Mouse (Mus musculus): ENCODE data around the gene Tm6sf1. TPM values are rescaled to one million over a fixed set of nuclear protein-coding genes. Genes with fewer than 3 reads are reported as not detected.

The Tm6sf1 gene
- polyA plus RNA-seq, 1 experiment: 229 TPM

- Histone ChIP-seq H3K27me3 (ENCODE audit: control insufficient read depth, insufficient read depth, low read length) (no peaks in the 10 kb centered on the region), H3K27ac (ENCODE audit: control insufficient read depth, insufficient read depth, low read length) (no peak overlapping the region), H3K36me3 (ENCODE audit: control insufficient read depth, insufficient read depth, low read length) (peaks cover 15% of the 10 kb centered on the region), H3K4me1 (replicated peaks; ENCODE audit: control insufficient read depth, insufficient read depth, low read length) (peaks cover 7% of the 10 kb centered on the region), H3K4me3 (ENCODE audit: control insufficient read depth, insufficient read depth, low read length) (no peak overlapping the region)
- WGBS: 98% methylated on average over 4 of the region's 4 CpGs
- TF ChIP-seq POLR2A (IDR thresholded peaks at IDR 0.05; ENCODE audit: control insufficient read depth, extremely low read depth, insufficient read depth, low read length, poor library complexity) (no peak), CTCF (IDR thresholded peaks at IDR 0.05; ENCODE audit: borderline replicate concordance, control insufficient read depth, extremely low read depth, insufficient read depth, low read length, poor library complexity) (no peak)
- no peak for DNase-seq
Observed at GRCm38 (mm10) chr7:81885128-81885527, 26.3 kb downstream of the Tm6sf1 start.

DNA sequence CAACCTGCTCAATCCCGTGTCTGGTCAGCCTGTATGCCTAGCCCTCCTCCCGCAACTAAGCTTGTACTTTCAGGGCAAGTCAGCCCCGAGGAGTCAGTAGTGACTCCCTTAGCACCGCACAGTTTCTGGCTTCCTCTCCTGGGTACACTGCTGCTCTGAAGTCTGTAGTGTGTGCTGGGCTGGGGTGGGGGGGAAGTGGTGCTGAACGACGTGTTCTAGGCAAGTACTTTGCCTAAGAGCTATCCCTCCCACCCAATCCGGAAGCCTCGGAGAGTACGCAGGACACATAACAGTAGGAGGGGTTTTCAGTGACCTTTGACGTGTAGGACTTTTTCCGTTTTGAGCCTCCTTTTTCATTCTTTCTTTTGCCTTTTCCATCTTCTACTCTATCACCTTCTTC is 40.6 kb downstream of the Tm6sf1 start:
- DNase-seq: no peak
- Histone ChIP-seq H3K27ac (ENCODE audit: control insufficient read depth, insufficient read depth, low read length) (no peak overlapping the region), H3K27me3 (ENCODE audit: control insufficient read depth, insufficient read depth, low read length) (no peaks in the 10 kb centered on the region), H3K4me3 (ENCODE audit: control insufficient read depth, insufficient read depth, low read length) (no peak overlapping the region), H3K4me1 (replicated peaks; ENCODE audit: control insufficient read depth, insufficient read depth, low read length) (no peaks in the 10 kb centered on the region), H3K36me3 (ENCODE audit: control insufficient read depth, insufficient read depth, low read length) (no peaks in the 10 kb centered on the region)
- 83% methylated on average over 11 of the region's 11 CpGs for WGBS
- TF ChIP-seq CTCF (IDR thresholded peaks at IDR 0.05; ENCODE audit: borderline replicate concordance, control insufficient read depth, extremely low read depth, insufficient read depth, low read length, poor library complexity) (no peak), POLR2A (IDR thresholded peaks at IDR 0.05; ENCODE audit: control insufficient read depth, extremely low read depth, insufficient read depth, low read length, poor library complexity) (no peak)

GRCm38 (mm10) chr7:81904094-81904493 is 45.3 kb downstream of the Tm6sf1 start:
- no peak for DNase-seq
- H3K27ac ChIP-seq (ENCODE audit: control insufficient read depth, insufficient read depth, low read length): no peak overlapping the region
- H3K4me1 ChIP-seq (replicated peaks; ENCODE audit: control insufficient read depth, insufficient read depth, low read length): no peaks in the 10 kb centered on the region
- no peaks in the 10 kb centered on the region for H3K27me3 ChIP-seq (ENCODE audit: control insufficient read depth, insufficient read depth, low read length)
- TF ChIP-seq POLR2A (IDR thresholded peaks at IDR 0.05; ENCODE audit: control insufficient read depth, extremely low read depth, insufficient read depth, low read length, poor library complexity) (no peak), CTCF (IDR thresholded peaks at IDR 0.05; ENCODE audit: borderline replicate concordance, control insufficient read depth, extremely low read depth, insufficient read depth, low read length, poor library complexity) (no peak)
- H3K36me3 ChIP-seq (ENCODE audit: control insufficient read depth, insufficient read depth, low read length): no peaks in the 10 kb centered on the region
- H3K4me3 ChIP-seq (ENCODE audit: control insufficient read depth, insufficient read depth, low read length): no peak overlapping the region
- 92% methylated on average over 4 of the region's 4 CpGs for WGBS

GRCm38 (mm10) chr7:81904926-81905325 is 46.1 kb downstream of the Tm6sf1 start:
- DNase-seq: no peak
- WGBS: 96% methylated on average over 2 of the region's 2 CpGs
- Histone ChIP-seq H3K4me1 (replicated peaks; ENCODE audit: control insufficient read depth, insufficient read depth, low read length) (no peaks in the 10 kb centered on the region), H3K27me3 (ENCODE audit: control insufficient read depth, insufficient read depth, low read length) (no peaks in the 10 kb centered on the region), H3K27ac (ENCODE audit: control insufficient read depth, insufficient read depth, low read length) (no peak overlapping the region), H3K4me3 (ENCODE audit: control insufficient read depth, insufficient read depth, low read length) (no peak overlapping the region), H3K36me3 (ENCODE audit: control insufficient read depth, insufficient read depth, low read length) (no peaks in the 10 kb centered on the region)
- no peak for TF ChIP-seq CTCF (IDR thresholded peaks at IDR 0.05; ENCODE audit: borderline replicate concordance, control insufficient read depth, extremely low read depth, insufficient read depth, low read length, poor library complexity)
- no peak for TF ChIP-seq POLR2A (IDR thresholded peaks at IDR 0.05; ENCODE audit: control insufficient read depth, extremely low read depth, insufficient read depth, low read length, poor library complexity)

DNA sequence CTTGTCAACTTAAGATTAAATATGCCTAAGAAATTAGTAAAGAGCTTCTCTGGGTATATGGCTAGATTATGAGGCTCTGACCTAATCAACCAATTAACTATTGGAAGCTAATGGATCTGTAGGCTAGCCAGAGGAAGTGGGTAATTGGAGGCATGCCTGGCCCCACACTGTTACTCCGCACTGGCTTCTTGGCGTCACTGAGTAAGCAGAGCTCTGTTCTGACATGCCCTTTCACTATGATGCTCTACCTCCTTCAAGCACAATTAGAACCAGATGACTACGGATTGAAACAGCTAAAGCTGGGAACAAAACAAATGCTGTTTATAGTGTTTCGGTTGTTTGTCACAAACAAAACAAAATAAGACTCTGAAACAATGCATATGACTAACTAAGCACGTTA is 59.5 kb downstream of the Tm6sf1 start:
- Histone ChIP-seq H3K4me1 (replicated peaks; ENCODE audit: control insufficient read depth, insufficient read depth, low read length) (no peaks in the 10 kb centered on the region), H3K27ac (ENCODE audit: control insufficient read depth, insufficient read depth, low read length) (no peak overlapping the region), H3K36me3 (ENCODE audit: control insufficient read depth, insufficient read depth, low read length) (no peaks in the 10 kb centered on the region), H3K4me3 (ENCODE audit: control insufficient read depth, insufficient read depth, low read length) (no peak overlapping the region), H3K27me3 (ENCODE audit: control insufficient read depth, insufficient read depth, low read length) (no peaks in the 10 kb centered on the region)
- no peak for TF ChIP-seq CTCF (IDR thresholded peaks at IDR 0.05; ENCODE audit: borderline replicate concordance, control insufficient read depth, extremely low read depth, insufficient read depth, low read length, poor library complexity)
- TF ChIP-seq POLR2A (IDR thresholded peaks at IDR 0.05; ENCODE audit: control insufficient read depth, extremely low read depth, insufficient read depth, low read length, poor library complexity): no peak
- DNase-seq: no peak
- 92% methylated on average over 5 of the region's 5 CpGs for WGBS

DNA sequence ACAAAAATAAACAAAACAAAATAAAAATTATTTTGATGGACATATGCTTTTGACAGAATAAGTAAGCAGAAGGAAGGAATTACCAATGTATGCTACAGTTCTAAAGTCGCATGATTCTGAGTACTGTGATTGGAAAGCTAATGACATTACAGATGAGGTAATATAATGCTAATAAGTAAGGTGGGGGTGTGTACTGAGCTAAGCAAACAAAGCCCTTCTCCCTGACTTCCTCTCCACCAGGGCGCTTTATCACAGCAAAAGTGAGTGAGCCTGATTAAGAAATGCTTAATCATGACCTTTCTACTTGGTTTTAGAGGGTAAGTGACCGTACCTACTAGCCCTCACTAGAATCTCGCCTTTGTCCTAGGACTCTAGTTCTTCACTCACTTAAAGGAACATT is 61.5 kb downstream of the Tm6sf1 start:
- Histone ChIP-seq H3K27me3 (ENCODE audit: control insufficient read depth, insufficient read depth, low read length) (no peaks in the 10 kb centered on the region), H3K4me1 (replicated peaks; ENCODE audit: control insufficient read depth, insufficient read depth, low read length) (no peaks in the 10 kb centered on the region), H3K36me3 (ENCODE audit: control insufficient read depth, insufficient read depth, low read length) (no peaks in the 10 kb centered on the region), H3K27ac (ENCODE audit: control insufficient read depth, insufficient read depth, low read length) (no peak overlapping the region), H3K4me3 (ENCODE audit: control insufficient read depth, insufficient read depth, low read length) (no peak overlapping the region)
- no peak for TF ChIP-seq POLR2A (IDR thresholded peaks at IDR 0.05; ENCODE audit: control insufficient read depth, extremely low read depth, insufficient read depth, low read length, poor library complexity)
- TF ChIP-seq CTCF (IDR thresholded peaks at IDR 0.05; ENCODE audit: borderline replicate concordance, control insufficient read depth, extremely low read depth, insufficient read depth, low read length, poor library complexity): no peak
- 93% methylated on average over 4 of the region's 4 CpGs for WGBS
- DNase-seq: no peak

DNA sequence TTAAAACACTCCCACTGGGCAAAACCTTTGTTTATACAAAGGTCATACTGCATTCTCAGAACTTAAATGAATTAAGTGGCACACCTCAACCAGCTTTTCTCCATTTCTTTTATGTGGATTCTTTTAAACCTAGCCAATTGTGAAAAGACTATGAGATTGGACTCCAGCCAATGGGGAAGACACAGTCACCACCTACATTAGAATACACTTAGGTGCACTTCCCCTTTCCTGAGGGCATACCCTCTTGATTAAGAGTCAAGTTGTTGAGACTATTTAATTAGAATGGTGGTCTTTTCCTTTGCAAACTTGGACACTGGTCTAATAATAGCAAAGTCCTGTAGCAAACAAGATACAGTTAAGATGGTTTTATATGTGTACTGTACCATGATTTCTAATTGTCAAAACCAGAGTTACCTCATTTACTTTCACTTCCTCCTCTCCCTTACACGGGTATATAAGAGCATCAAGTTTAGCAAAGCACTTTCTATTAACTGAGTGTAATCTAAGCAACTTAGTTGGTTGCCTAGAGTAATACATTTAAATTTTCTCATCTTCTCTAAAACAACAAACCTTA is 62.7 kb downstream of the Tm6sf1 start:
- DNase-seq: no peak
- Histone ChIP-seq H3K4me1 (replicated peaks; ENCODE audit: control insufficient read depth, insufficient read depth, low read length) (no peaks in the 10 kb centered on the region), H3K4me3 (ENCODE audit: control insufficient read depth, insufficient read depth, low read length) (no peak overlapping the region), H3K27me3 (ENCODE audit: control insufficient read depth, insufficient read depth, low read length) (no peaks in the 10 kb centered on the region), H3K27ac (ENCODE audit: control insufficient read depth, insufficient read depth, low read length) (no peak overlapping the region), H3K36me3 (ENCODE audit: control insufficient read depth, insufficient read depth, low read length) (no peaks in the 10 kb centered on the region)
- WGBS: 5% methylated on average over 1 of the region's 1 CpGs
- no peak for TF ChIP-seq CTCF (IDR thresholded peaks at IDR 0.05; ENCODE audit: borderline replicate concordance, control insufficient read depth, extremely low read depth, insufficient read depth, low read length, poor library complexity)
- no peak for TF ChIP-seq POLR2A (IDR thresholded peaks at IDR 0.05; ENCODE audit: control insufficient read depth, extremely low read depth, insufficient read depth, low read length, poor library complexity)

Data from thymus, adult 2 months (tissue).